Mouse (Mus musculus) myocyte (in vitro differentiated cells): ENCODE data around the gene Myo18b.

Experiments used
- POLR2A ChIP-seq: IDR thresholded peaks from one replicate; pipeline ENCODE4 v1.6.1; 2011; ENCODE audit warnings: low read depth, mild to moderate bottlenecking, control low read depth, moderate library complexity; ENCODE audit not compliant: insufficient read length
- SRF ChIP-seq: IDR thresholded peaks from one replicate; pipeline ENCODE4 v1.6.1; 2011; ENCODE audit warnings: low read depth; ENCODE audit not compliant: control insufficient read depth, insufficient read length

DNA sequence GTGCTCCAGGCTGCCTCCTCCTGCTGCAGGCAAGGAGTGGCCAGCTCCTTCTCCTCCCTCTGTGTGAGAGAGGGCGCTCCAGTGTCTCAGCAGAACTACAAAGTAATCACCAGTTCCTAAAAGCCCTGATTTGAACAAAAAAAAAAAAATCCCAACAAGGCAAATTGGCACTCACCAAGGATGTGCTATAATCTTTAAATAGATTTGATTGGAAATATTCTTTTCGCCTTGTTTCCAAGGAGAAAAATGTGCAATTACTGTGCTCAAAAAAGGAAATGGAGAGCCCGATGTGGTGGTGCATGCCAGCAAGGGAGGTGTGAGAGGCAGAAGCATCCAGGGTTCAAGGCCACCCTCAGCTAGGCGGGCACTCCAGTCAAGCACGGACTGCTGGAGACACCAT is 35.7 kb upstream of the Myo18b start:
- TF ChIP-seq POLR2A (no peak), SRF (no peak)
